Mouse (Mus musculus) hindbrain, postnatal 0 days (tissue): ENCODE results near the gene Nynrin. TPM values are rescaled to one million over a fixed set of nuclear protein-coding genes. Genes with fewer than 3 reads are reported as not detected.

Experiments
- ATAC-seq: fragments of 200-750 bp; cut with Nextera tagmentation; 2 replicates; pipeline ENCODE4 v1.8.0; 2017; ENCODE audit warnings: mild to moderate bottlenecking, moderate TSS enrichment, moderate library complexity
- DNase-seq: peaks from one replicate; pipeline ENCODE4 v3.0.0-alpha.2; 2015; ENCODE audit warnings: low spot score
- H3K27ac ChIP-seq: fragments of 300-500 bp; sonication (generic); 2 replicates; pipeline ENCODE4 v1.5.1; 2014; ENCODE audit warnings: mild to moderate bottlenecking
- H3K27me3 ChIP-seq: fragments of 300-500 bp; sonication (generic); 2 replicates; pipeline ENCODE4 v1.6.1; 2014; ENCODE audit warnings: low read length, mixed read lengths; ENCODE audit not compliant: insufficient read depth
- H3K36me3 ChIP-seq: fragments of 300-500 bp; sonication (generic); 2 replicates; pipeline ENCODE4 v1.6.1; 2014; ENCODE audit warnings: low read length, mixed read lengths; ENCODE audit not compliant: insufficient read depth
- H3K4me1 ChIP-seq: fragments of 300-500 bp; sonication (generic); 2 replicates; pipeline ENCODE4 v1.6.1; 2014; ENCODE audit warnings: antibody characterized with exemption, low read length, mixed read lengths; ENCODE audit not compliant: insufficient read depth
- H3K4me2 ChIP-seq: fragments of 300-500 bp; sonication (generic); 2 replicates; pipeline ENCODE4 v1.6.1; 2014; ENCODE audit warnings: low read depth, mild to moderate bottlenecking, low read length, moderate library complexity, mixed read lengths
- H3K4me3 ChIP-seq: fragments of 300-500 bp; sonication (generic); 2 replicates; pipeline ENCODE4 v1.5.1; 2014; ENCODE audit warnings: low read length
- H3K9ac ChIP-seq: fragments of 300-500 bp; sonication (generic); replicated peaks from 2 replicates; pipeline ENCODE4 v1.6.1; 2014; ENCODE audit warnings: mild to moderate bottlenecking, low read length, moderate library complexity, mixed read lengths
- H3K9me3 ChIP-seq: fragments of 300-500 bp; sonication (generic); 2 replicates; pipeline ENCODE4 v1.6.1; 2016; ENCODE audit warnings: low read length, mixed read lengths
- CTCF ChIP-seq: IDR thresholded peaks from 2 replicates; pipeline ENCODE4 v1.5.1; 2016; ENCODE audit warnings: antibody characterized with exemption, control low read depth, low read depth
- WGBS: fragments of 180-500 bp; shearing (Covaris S2); extraction: QIAGEN DNeasy Blood & Tissue Kit; methylation state at CpG from one replicate; pipeline ENCODE4 v1.1.7; 2014; 5-methylcytosine and 5-hydroxymethylcytosine counted together
- polyA plus RNA-seq: library from polyadenylated mRNA; unstranded; fragments of >200 nt; fragmentation: Nextera tagmentation; extraction: Ambion mirVana; gene quantifications from 2 replicates; pipeline ENCODE4 v1.2.1, GENCODE M21; 2015
- total RNA-seq: library from RNA; depleted of rRNA; stranded (reverse); fragments of >200 nt; gene quantifications from 2 replicates; pipeline ENCODE4 v1.2.3, GENCODE M21; 2014; rRNA removed

Nynrin gene
- total and polyA plus RNA-seq, 2 experiments from 2014 or later = 6.4 to 39.3 TPM

- H3K4me1 ChIP-seq = no peaks in the 10 kb centered on the region
- TF ChIP-seq CTCF = peak; percentile 94
- no peaks in the 10 kb centered on the region for H3K36me3 ChIP-seq
- H3K4me2 ChIP-seq = peak overlapping the region; percentile 10; the same call in 1 of the 2 replicates
- no peak overlapping the region for H3K27ac ChIP-seq
- no peak overlapping the region for H3K4me3 ChIP-seq
- H3K9me3 ChIP-seq = no peaks in the 10 kb centered on the region
- 39% methylated on average over 14 of the region's 14 CpGs for WGBS
- peak overlapping the region; percentile 37; the same call in 1 of the 2 replicates for H3K9ac ChIP-seq
- H3K27me3 ChIP-seq = no peaks in the 10 kb centered on the region
- peak; percentile 96 for DNase-seq
- ATAC-seq = peak; percentile 84
Measured at GRCm38 (mm10) chr14:55918240-55919082, 64.7 kb downstream of the Nynrin start.

DNA sequence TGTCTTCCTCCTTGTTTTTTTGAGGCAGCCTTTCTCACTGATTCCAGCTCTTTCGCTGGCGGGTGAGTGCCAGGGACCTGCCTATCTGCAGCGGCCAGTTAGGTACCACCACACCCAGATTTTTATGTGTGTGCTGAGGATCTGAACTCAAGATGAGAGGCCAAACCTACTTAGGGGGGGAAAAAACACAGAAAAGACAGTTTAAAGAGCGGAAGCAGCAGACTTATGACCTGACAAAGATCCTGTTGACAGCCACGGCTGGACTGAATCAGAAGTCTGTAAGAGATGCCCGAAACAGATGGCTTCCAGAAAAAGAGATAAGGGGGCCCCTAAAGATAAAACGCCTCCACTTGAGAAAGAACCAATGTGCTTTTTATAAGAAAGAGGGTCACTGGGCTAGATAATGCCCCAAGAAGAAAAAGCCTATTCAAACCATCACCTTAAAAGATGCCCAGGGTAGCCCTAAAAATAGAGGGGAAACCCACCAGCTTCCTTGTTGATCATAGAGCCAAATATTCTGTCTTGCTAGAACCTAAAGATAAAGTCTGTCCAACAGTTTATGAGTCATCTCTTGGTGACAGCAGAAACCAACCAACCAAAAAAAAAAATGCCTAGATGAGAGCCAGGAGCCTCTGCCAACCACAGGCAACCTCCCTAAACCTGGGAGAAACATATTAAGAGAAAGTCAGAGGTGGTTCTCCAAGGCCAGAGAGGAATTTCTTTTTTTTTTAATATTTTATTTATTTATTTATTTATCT, 68.8 kb downstream of the Nynrin start:
- Histone ChIP-seq H3K4me2 (no peak overlapping the region), H3K27me3 (no peaks in the 10 kb centered on the region)
- WGBS = 86% methylated on average over 7 of the region's 7 CpGs

More for the DNA sequence above, 68.8 kb downstream of the Nynrin start:
- DNase-seq = no peak
- no peaks in the 10 kb centered on the region for H3K36me3 ChIP-seq
- H3K27ac ChIP-seq = no peak overlapping the region
- no peaks in the 10 kb centered on the region for H3K9me3 ChIP-seq
- TF ChIP-seq CTCF = no peak
- H3K9ac ChIP-seq = no peak overlapping the region
- no peak for ATAC-seq
- H3K4me3 ChIP-seq = no peak overlapping the region
- H3K4me1 ChIP-seq = no peaks in the 10 kb centered on the region

Other genes starting within 250 kb of the Nynrin start
- 11.6 and 12.8 TPM in 2 replicates for gene Rec8, start 236.0 kb upstream of the Nynrin start, total RNA-seq
- gene Rec8, start 236.0 kb upstream of the Nynrin start, polyA plus RNA-seq = 12.2 and 14.1 TPM in 2 replicates
- 120 and 132 TPM in 2 replicates for gene Ipo4, start 218.1 kb upstream of the Nynrin start, total RNA-seq
- gene Ipo4, start 218.1 kb upstream of the Nynrin start, polyA plus RNA-seq = 92.5 and 106 TPM in 2 replicates
- gene Gm49378, start 216.1 kb upstream of the Nynrin start, total RNA-seq = 2.8 and 7.9 TPM in 2 replicates
- 1.0 and 1.4 TPM in 2 replicates for gene Gm49378, start 216.1 kb upstream of the Nynrin start, polyA plus RNA-seq
- 55.3 and 59.3 TPM in 2 replicates for gene Tm9sf1, start 210.2 kb upstream of the Nynrin start, total RNA-seq
- gene Tm9sf1, start 210.2 kb upstream of the Nynrin start, polyA plus RNA-seq = 59.7 and 62.8 TPM in 2 replicates
- 0.32 and 1.3 TPM in 2 replicates for gene Tssk4, start 203.8 kb upstream of the Nynrin start, total RNA-seq
- 0.24 and 0.28 TPM in 2 replicates for gene Tssk4, start 203.8 kb upstream of the Nynrin start, polyA plus RNA-seq
- 40.6 and 45.1 TPM in 2 replicates for gene Mdp1, start 193.5 kb upstream of the Nynrin start, total RNA-seq
- 70.6 and 70.8 TPM in 2 replicates for gene Mdp1, start 193.5 kb upstream of the Nynrin start, polyA plus RNA-seq
- 17.5 and 24.3 TPM in 2 replicates for gene Gmpr2, start 182.1 kb upstream of the Nynrin start, total RNA-seq
- gene Gmpr2, start 182.1 kb upstream of the Nynrin start, polyA plus RNA-seq = 36.9 and 37.6 TPM in 2 replicates
- 128 and 143 TPM in 2 replicates for gene Nedd8, start 181.9 kb upstream of the Nynrin start, total RNA-seq
- gene Nedd8, start 181.9 kb upstream of the Nynrin start, polyA plus RNA-seq = 629 TPM in 2 replicates
- gene Tinf2, start 172.2 kb upstream of the Nynrin start, total RNA-seq = 18.7 and 21.9 TPM in 2 replicates
- gene Tinf2, start 172.2 kb upstream of the Nynrin start, polyA plus RNA-seq = 23.8 and 27.3 TPM in 2 replicates
- 0.10 and 0.11 TPM in 2 replicates for gene Tgm1, start 140.1 kb upstream of the Nynrin start, total RNA-seq
- gene Tgm1, start 140.1 kb upstream of the Nynrin start, polyA plus RNA-seq = 0.06 and 0.16 TPM in 2 replicates
- 78.7 and 83.8 TPM in 2 replicates for gene Rabggta, start 131.7 kb upstream of the Nynrin start, total RNA-seq
- gene Rabggta, start 131.7 kb upstream of the Nynrin start, polyA plus RNA-seq = 50.4 and 51.9 TPM in 2 replicates
- 62.0 and 69.2 TPM in 2 replicates for gene Dhrs1, start 108.3 kb upstream of the Nynrin start, total RNA-seq
- gene Dhrs1, start 108.3 kb upstream of the Nynrin start, polyA plus RNA-seq = 86.0 and 88.3 TPM in 2 replicates
- 19.9 and 28.9 TPM in 2 replicates for gene Nop9, start 108.3 kb upstream of the Nynrin start, total RNA-seq
- gene Nop9, start 108.3 kb upstream of the Nynrin start, polyA plus RNA-seq = 23.0 and 23.5 TPM in 2 replicates
- 1.9 TPM in 1 of 2 replicates, not detected in the other for gene Cideb, start 95.6 kb upstream of the Nynrin start, total RNA-seq
- gene Cideb, start 95.6 kb upstream of the Nynrin start, polyA plus RNA-seq = 0.75 and 0.81 TPM in 2 replicates
- gene Ltb4r2, start 92.6 kb upstream of the Nynrin start, total RNA-seq = 0.16 and 0.32 TPM in 2 replicates
- 0.69 and 0.78 TPM in 2 replicates for gene Ltb4r2, start 92.6 kb upstream of the Nynrin start, polyA plus RNA-seq
- gene Ltb4r1, start 88.0 kb upstream of the Nynrin start, total RNA-seq = 0.43 and 0.52 TPM in 2 replicates
- 0.64 and 0.71 TPM in 2 replicates for gene Ltb4r1, start 88.0 kb upstream of the Nynrin start, polyA plus RNA-seq
- gene Adcy4, start 69.9 kb upstream of the Nynrin start, total RNA-seq = 5.6 and 5.8 TPM in 2 replicates
- gene Adcy4, start 69.9 kb upstream of the Nynrin start, polyA plus RNA-seq = 1.7 and 2.8 TPM in 2 replicates
- gene Ripk3, start 65.1 kb upstream of the Nynrin start, total RNA-seq = 0.42 and 1.7 TPM in 2 replicates
- 1.7 and 2.0 TPM in 2 replicates for gene Ripk3, start 65.1 kb upstream of the Nynrin start, polyA plus RNA-seq
- gene Nfatc4, start 30.9 kb upstream of the Nynrin start, total RNA-seq = 13.9 and 21.9 TPM in 2 replicates
- gene Nfatc4, start 30.9 kb upstream of the Nynrin start, polyA plus RNA-seq = 5.9 and 6.8 TPM in 2 replicates
- gene Cbln3, start 30.4 kb downstream of the Nynrin start, total RNA-seq = 2.1 and 5.0 TPM in 2 replicates
- gene Cbln3, start 30.4 kb downstream of the Nynrin start, polyA plus RNA-seq = 0.67 and 0.68 TPM in 2 replicates
- gene Khnyn, start 30.9 kb downstream of the Nynrin start, total RNA-seq = 15.1 and 17.9 TPM in 2 replicates
- 7.0 and 7.1 TPM in 2 replicates for gene Khnyn, start 30.9 kb downstream of the Nynrin start, polyA plus RNA-seq
- gene Sdr39u1, start 46.3 kb downstream of the Nynrin start, total RNA-seq = 120 and 138 TPM in 2 replicates
- 134 and 136 TPM in 2 replicates for gene Sdr39u1, start 46.3 kb downstream of the Nynrin start, polyA plus RNA-seq
- gene Cma1, start 90.7 kb downstream of the Nynrin start, total RNA-seq = 0.21 and 1.6 TPM in 2 replicates
- gene Cma1, start 90.7 kb downstream of the Nynrin start, polyA plus RNA-seq = 0.88 and 1.3 TPM in 2 replicates
- gene Cma2, start 97.0 kb downstream of the Nynrin start, total RNA-seq = not detected in 2 replicates
- gene Cma2, start 97.0 kb downstream of the Nynrin start, polyA plus RNA-seq = not detected in 2 replicates
- not detected in 2 replicates for gene Mcpt1, start 164.0 kb downstream of the Nynrin start, total RNA-seq
- gene Mcpt1, start 164.0 kb downstream of the Nynrin start, polyA plus RNA-seq = not detected in 2 replicates
- gene Mcpt9, start 176.5 kb downstream of the Nynrin start, total RNA-seq = not detected in 2 replicates
- not detected in 2 replicates for gene Mcpt9, start 176.5 kb downstream of the Nynrin start, polyA plus RNA-seq
- not detected in 2 replicates for gene Mcpt2, start 188.0 kb downstream of the Nynrin start, total RNA-seq
- not detected in 2 replicates for gene Mcpt2, start 188.0 kb downstream of the Nynrin start, polyA plus RNA-seq
- gene Mcpt4, start 208.3 kb downstream of the Nynrin start, total RNA-seq = not detected in 2 replicates
- gene Mcpt4, start 208.3 kb downstream of the Nynrin start, polyA plus RNA-seq = 0.48 TPM in 1 of 2 replicates, not detected in the other
- not detected in 2 replicates for gene Mcpt8, start 231.3 kb downstream of the Nynrin start, total RNA-seq
- gene Mcpt8, start 231.3 kb downstream of the Nynrin start, polyA plus RNA-seq = not detected in 2 replicates
- gene Ctsg, start 248.6 kb downstream of the Nynrin start, total RNA-seq = not detected in 2 replicates
- gene Ctsg, start 248.6 kb downstream of the Nynrin start, polyA plus RNA-seq = not detected in 2 replicates